Mouse (Mus musculus): ENCODE results near the gene Tmem123.

DNA sequence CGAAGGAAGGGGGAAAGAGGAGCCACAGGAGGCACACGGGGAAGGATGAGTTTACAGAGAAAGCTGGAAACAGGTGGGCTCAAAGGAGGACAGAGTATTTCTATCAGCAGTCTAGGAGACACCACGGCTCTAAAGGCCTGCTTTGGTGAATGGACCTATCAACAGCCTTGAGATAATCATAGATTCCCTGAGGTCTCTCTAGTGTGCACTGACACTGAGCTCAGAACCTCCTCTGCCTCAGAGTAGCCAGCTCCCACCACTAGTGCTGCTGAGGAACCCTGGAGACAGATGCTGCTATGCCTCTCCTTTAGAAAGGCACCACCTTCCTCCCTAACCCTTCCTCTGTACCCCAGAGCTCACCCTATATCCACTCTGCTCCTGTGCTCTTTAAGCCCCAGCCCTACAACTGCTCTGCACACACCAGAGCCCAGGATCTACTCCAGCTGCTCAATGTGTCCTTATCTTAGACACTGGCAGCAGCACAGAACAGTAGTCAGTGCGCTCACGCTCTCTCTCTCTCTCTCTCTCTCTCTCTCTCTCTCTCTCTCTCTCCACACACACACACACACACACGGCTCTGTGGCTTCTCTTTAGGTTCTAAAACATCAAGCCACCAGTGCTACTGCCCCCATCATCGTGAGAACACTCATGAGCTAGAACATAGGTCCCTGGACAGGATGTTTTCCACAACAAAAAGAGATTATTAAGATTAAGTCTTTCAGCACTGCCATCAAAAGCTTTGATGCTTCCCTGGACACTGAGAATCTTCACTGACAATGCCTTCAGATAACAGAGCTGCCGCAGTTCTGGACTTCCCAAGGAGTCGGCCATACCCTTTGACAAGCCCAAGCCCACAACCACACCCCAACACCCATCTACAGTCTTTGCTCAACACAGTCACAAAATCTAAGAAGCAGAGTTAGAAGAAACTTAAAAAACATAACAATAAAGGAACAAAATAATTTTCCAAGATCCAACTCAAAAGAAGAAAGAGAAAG lies 66.0 kb downstream of the Tmem123 start:
- no peak for TF ChIP-seq CTCF (IDR thresholded peaks at IDR 0.05 in 2 of 3, conservative IDR thresholded peaks at IDR 0.05 in 1 of 3; ENCODE audit: control insufficient read depth in 1 of 3, insufficient read depth in 1 of 3, low read depth in 2 of 3, low read length in 3 of 3, poor library complexity in 1 of 3, severe bottlenecking in 1 of 3)
- peak; percentile 79 for TF ChIP-seq MAX (IDR thresholded peaks at IDR 0.05; ENCODE audit: low read length)
